Mouse (Mus musculus) heart, adult 2 months (tissue): ENCODE measurements around the gene Gpr88.

ENCODE experiments used
- CTCF ChIP-seq: fragments of 200-600 bp; IDR thresholded peaks from 2 replicates; pipeline ENCODE4 v1.8.1; 2022; ENCODE audit warnings: antibody characterized with exemption, mild to moderate bottlenecking, moderate library complexity
- EP300 ChIP-seq: fragments of 200-500 bp; IDR thresholded peaks from 2 replicates; pipeline ENCODE4 v1.6.1; 2011; ENCODE audit warnings: low read depth, low read length, control low read depth; ENCODE audit not compliant: insufficient read depth

GRCm38 (mm10) chr3:116256104-116256503, 2.8 kb upstream of the Gpr88 start:
- no peak for TF ChIP-seq CTCF
- no peak for TF ChIP-seq EP300
